Mouse (Mus musculus) T-helper 2 cell (primary cell): ENCODE data around the gene Tmem56.

Experiments
- in situ Hi-C: fragments of 300-600 bp; cut with MboI, MseI; formaldehyde crosslinking; loops from one replicate; pipeline ENCODE4 v1.15.1; 2025; ENCODE audit warnings: high pct_unique_total_duplicates

Tmem56 gene

GRCm38 (mm10) chr3:121242111-121242936 lies 40.6 kb downstream of the Tmem56 start:
- in situ Hi-C loops: no loop called here

DNA sequence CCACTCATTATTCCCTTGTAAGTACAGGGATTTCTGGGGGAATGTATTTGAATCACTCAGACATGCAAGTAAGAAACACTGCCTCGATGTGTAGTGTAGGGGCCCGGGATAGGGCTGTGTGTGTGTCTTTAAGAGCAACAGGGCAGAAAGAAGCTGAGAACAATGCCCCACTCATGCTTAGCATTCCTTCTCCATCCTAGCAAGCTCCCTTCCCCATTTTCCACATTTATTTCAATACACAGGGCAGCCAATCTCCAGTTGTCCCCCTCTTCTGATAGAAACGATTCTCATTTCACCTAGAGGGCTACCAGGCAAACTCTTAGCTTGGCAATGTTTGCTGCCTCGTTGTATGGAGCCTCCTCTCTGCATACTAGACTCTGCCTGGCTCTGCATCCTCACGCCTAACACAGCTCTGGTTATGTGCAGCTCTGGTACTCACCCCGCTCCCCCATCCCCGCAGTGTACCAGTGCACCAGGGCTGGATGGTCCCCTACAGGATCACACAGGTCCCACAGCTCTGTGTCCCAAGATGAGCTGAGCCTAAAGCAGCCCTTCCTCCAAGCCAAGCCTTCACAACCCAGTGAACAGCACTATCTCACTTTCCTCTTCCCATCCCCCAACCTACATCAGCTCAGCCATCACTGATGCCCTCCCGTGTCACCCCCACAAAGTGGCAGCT lies 42.4 kb downstream of the Tmem56 start:
- in situ Hi-C loops: no loop called here

GRCm38 (mm10) chr3:121239096-121239495 lies 43.8 kb downstream of the Tmem56 start:
- in situ Hi-C loops: no loop called here

DNA sequence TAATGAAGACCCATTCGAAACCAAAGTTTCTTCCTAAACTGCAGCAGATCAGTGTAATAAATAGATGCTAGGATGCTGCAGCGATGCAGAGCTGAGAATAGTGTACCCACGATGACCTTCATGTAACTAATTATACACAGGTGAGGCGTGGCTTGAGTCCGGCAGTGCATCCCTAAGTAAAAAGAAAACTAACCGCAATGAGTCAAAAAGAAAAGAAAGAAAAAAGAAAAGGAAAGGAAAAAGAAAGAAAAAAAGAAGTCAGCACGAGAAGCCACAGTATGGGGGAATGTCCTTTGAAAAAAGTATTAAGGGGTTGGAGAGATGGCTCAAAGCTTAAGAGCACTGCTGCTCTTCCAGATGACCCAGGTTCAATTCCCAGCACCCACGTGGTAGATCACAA lies 58.1 kb downstream of the Tmem56 start:
- in situ Hi-C loops: no loop called here

GRCm38 (mm10) chr3:121224185-121224584 lies 58.7 kb downstream of the Tmem56 start:
- in situ Hi-C loops: no loop called here

DNA sequence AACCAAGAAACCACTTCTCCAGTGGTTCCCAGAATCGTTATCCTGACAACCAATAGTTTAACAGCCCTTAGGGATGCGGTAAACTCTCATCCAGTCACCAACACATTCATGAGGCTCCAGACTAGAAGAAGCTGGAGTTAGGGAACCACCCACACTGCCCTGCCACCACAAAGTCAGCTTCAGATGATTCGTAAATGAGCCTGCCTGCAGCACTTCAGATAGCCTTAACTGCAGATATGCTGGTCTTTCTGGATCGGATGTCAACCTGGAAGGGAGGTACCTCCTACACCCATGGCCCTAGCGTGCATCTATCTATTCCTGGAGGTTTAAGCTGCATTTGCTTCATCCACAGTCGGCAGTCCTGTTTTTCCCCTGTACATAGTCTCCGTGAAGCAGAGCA lies 60.9 kb downstream of the Tmem56 start:
- in situ Hi-C loops: no loop called here

DNA sequence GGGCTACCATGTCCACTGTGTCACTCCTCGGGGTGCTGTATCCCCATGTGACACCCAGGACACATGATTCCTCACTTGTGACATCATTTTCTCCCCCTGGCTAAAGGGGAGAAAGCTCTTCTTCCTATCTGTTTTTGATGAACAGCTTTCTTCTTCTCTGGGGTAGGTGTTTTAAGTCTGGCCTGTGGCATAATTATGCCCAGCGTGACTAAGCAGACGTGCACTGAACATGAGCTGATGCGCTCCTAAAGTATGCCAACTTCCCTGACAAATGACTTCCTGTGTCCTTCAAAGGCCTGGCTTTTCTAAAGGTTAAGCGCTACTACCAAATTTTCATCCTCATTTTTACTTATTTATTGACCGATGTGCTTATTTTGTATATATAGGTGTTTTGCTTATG lies 65.9 kb downstream of the Tmem56 start:
- in situ Hi-C loops: no loop called here

- in situ Hi-C loops: no loop called here
Observed at GRCm38 (mm10) chr3:121213501-121213900, 69.4 kb downstream of the Tmem56 start.

GRCm38 (mm10) chr3:121212156-121212555 lies 70.7 kb downstream of the Tmem56 start:
- in situ Hi-C loops: no loop called here

DNA sequence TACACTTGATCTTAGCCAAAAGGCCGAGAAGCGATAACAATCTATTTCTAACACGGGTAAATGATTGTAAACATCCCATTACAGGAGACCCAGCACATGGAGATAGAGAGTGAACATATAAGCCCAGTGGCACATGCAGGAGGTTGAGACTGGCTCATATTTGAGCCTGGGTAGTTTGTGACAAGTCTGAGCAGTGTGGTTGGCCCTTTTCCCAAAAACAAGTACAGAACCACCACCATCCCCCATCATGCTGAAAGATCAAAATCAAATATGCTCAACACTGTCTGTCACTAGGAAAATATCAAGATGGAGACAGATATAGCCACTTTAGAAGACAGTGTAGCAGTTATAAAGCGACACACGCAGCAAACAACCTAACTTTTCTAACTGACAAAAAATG lies 73.9 kb downstream of the Tmem56 start:
- in situ Hi-C loops: no loop called here

DNA sequence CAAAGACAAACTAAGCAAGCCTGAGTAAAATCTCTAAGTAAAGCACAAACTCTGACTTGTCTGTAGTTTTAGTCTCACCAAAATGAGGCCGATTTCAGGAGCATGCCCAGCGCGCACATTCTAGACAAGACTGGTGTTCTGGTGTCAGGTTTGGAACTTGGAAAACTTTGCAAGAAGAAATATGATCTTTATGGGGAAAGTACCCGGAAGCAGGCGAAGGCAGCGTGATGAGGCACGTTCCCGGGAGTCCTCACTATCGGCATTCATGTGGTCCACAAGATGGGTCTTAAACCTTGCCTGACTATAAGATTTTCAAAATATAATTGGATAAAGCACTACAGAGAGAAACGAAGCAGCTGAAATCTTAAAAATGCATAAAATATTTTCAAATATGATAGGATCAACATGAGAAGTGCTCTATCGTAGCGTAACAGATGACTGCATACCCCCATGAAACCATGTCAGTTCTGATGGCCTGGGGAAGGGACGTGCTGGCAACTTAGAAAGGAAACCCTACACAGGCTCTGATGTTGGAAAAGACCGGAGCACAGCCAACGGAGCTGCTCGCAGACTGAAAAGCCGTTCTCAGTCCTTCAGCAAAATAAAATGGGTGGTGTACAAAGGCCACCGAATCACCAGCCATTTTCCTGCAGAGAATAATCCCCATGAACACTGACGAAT lies 76.6 kb downstream of the Tmem56 start:
- in situ Hi-C loops: no loop called here

- in situ Hi-C loops: no loop called here
Observed at GRCm38 (mm10) chr3:121202638-121203037, 80.3 kb downstream of the Tmem56 start.

GRCm38 (mm10) chr3:121201012-121201747 lies 81.7 kb downstream of the Tmem56 start:
- in situ Hi-C loops: no loop called here

DNA sequence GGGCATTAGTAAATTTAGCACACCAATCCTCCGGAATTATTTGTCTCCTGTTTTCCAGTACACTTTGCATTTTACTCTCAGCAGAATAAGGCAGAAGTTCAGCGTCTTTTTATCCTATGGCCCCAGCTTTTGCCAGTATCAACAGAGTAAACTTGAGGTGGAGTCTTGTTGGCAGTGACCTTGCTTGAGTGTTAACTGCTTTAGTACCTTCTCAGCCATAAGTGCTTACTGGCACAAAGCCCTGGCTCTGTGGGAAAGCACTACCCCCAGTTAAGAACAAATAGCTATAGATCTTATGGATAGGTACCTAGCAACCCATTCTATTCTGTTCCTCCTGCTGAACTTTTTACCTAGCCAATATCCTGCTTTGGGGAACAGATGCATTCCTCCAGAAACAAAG lies 93.7 kb downstream of the Tmem56 start:
- in situ Hi-C loops: loop anchor here (10.0 kb wide), 1 partner anchor 1394 kb away; no protein-coding TSS in a partner anchor

- in situ Hi-C loops: loop anchor here (10.0 kb wide), 1 partner anchor 1393 kb away; no protein-coding TSS in a partner anchor
Observed at GRCm38 (mm10) chr3:121187510-121187909, 95.4 kb downstream of the Tmem56 start.

DNA sequence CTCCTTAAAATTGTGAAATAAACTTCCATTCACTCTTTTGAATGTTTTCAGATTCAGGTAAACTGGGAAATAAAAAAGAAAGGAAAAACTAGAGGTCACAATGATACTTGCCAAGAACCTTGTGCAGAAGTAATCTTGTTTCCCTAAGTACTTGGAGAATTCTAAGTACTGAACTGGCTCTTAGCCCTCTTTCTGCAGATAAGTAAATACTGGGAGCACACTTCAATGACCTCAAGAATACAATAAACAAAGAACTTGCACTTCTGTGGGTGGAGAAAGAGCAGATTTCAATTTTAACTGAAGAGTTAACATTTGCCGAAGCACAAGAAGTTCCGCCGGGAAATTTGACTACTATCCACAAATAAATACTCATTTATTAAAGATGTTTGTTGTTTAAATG lies 96.0 kb downstream of the Tmem56 start:
- in situ Hi-C loops: loop anchor here (10.0 kb wide), 1 partner anchor 1392 kb away; no protein-coding TSS in a partner anchor

DNA sequence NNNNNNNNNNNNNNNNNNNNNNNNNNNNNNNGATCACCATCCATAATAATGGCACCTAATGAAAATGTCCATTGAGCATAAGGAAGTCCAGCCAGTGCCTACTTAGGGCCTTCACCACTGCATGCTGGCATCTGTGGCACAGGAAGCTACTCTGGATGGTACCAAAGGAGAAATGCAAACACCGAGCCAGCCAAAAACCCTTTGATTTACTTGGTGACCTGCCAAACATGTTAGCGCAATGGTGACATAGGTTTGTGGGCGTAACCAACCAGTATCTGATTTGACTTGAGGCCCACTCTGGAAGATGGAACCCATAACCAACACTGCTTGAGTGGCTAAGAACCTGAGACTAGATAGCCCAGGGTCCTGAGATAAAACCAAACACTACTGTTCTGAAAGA lies 97.7 kb downstream of the Tmem56 start:
- in situ Hi-C loops: loop anchor here (10.0 kb wide), 1 partner anchor 1390 kb away; no protein-coding TSS in a partner anchor

DNA sequence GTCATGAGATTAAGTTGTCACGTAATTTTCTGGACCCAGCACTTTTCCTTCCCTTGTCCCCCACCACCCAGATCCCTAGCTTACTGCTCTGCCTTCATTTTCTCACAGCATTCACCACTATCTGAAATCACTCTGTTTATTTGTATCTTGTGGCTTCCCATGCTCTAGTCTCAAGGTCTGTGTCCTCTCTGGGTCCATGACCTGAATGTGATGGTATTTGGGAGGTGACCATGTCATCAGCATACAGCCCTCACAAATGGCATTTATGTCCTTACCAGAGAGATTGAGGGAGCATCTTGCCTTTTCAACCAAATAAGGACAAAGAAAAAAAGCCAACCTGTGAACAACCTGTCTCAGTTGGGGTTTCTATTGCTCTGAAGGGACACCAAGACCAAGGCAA lies 106.9 kb downstream of the Tmem56 start:
- in situ Hi-C loops: loop anchor here (10.0 kb wide), 1 partner anchor 99 kb away; no protein-coding TSS in a partner anchor

GRCm38 (mm10) chr3:121174248-121174945 lies 108.5 kb downstream of the Tmem56 start:
- in situ Hi-C loops: loop anchor here (10.0 kb wide), 1 partner anchor 100 kb away; no protein-coding TSS in a partner anchor

- in situ Hi-C loops: loop anchor here (10.0 kb wide), 1 partner anchor 102 kb away; no protein-coding TSS in a partner anchor
Observed at GRCm38 (mm10) chr3:121172718-121173117, 110.2 kb downstream of the Tmem56 start.

- in situ Hi-C loops: loop anchor here (10.0 kb wide), 1 partner anchor 103 kb away; no protein-coding TSS in a partner anchor
Observed at GRCm38 (mm10) chr3:121171872-121172265, 111.0 kb downstream of the Tmem56 start.
